In genomic region chr9:108648611-108649560, GRCm38 (mm10) we compare ENCODE assay signal across 7 mouse cellular contexts. TPM values are rescaled to one million over a fixed set of nuclear protein-coding genes. Genes with fewer than 3 reads are reported as not detected.
DNase-seq lines count a peak whose midpoint lies in the region; ATAC-seq lines count a peak whose summit lies in the region.

TSS of gene Arih2 (minus strand) at chr9:108649386.

- under 1% methylated on average over 110 of the region's 112 CpGs for WGBS in intestine, embryonic 15.5 days
- WGBS in midbrain, embryonic 10.5 days, result under 1% methylated on average over 111 of the region's 112 CpGs

- H3K9me3 ChIP-seq in intestine, embryonic 15.5 days, result no peaks in the 10 kb centered on the region
- H3K9me3 ChIP-seq in midbrain, embryonic 10.5 days (replicated peaks), result no peaks in the 10 kb centered on the region

- peak within 1 kb of the TSS; percentile 85 for H3K4me3 ChIP-seq in intestine, embryonic 15.5 days (replicated peaks)
- peak within 1 kb of the TSS; percentile 100 for H3K4me3 ChIP-seq in midbrain, embryonic 10.5 days

- intact Hi-C loops in gastrocnemius, postnatal 36 days (cut with DNase I), result no loop called here
- intact Hi-C loops in left cerebral cortex, postnatal 25 days (cut with DNase I), result no loop called here

- peak; percentile 88 to 91 for DNase-seq in adrenal gland, adult 18-20 months (ENCODE audit: low spot score in 2 of 2)
- DNase-seq in embryo, embryonic 11 days, result peak; percentile 96
- peak; percentile 89 to 90 for DNase-seq in gastrocnemius, postnatal 36 days
- DNase-seq in left cerebral cortex, postnatal 25 days (ENCODE audit: low spot score in 2 of 2), result peak; percentile 93 to 94
- DNase-seq in midbrain, embryonic 10.5 days (ENCODE audit: low spot score), result peak; percentile 92
- peak; percentile 88 for DNase-seq in right cerebral cortex, postnatal 4 days

- ATAC-seq in intestine, embryonic 15.5 days, result peak; percentile 98

- no peaks in the 10 kb centered on the region for H3K36me3 ChIP-seq in intestine, embryonic 15.5 days
- peaks cover 13% of the 10 kb centered on the region for H3K36me3 ChIP-seq in midbrain, embryonic 10.5 days

- peaks cover 8% of the 10 kb centered on the region; the same call in 1 of the 2 replicates for H3K4me1 ChIP-seq in intestine, embryonic 15.5 days (replicated peaks)
- H3K4me1 ChIP-seq in midbrain, embryonic 10.5 days, result peaks cover 25% of the 10 kb centered on the region

- H3K9ac ChIP-seq in intestine, embryonic 15.5 days, result peak within 1 kb of the TSS; percentile 83

- no peaks in the 10 kb centered on the region for H3K27me3 ChIP-seq in intestine, embryonic 15.5 days (replicated peaks)
- no peaks in the 10 kb centered on the region for H3K27me3 ChIP-seq in midbrain, embryonic 10.5 days (ENCODE audit: low read depth, poor library complexity, severe bottlenecking)

- H3K4me2 ChIP-seq in intestine, embryonic 15.5 days (replicated peaks), result peak within 1 kb of the TSS; percentile 72

- H3K27ac ChIP-seq in intestine, embryonic 15.5 days, result peak within 1 kb of the TSS; percentile 93
- H3K27ac ChIP-seq in midbrain, embryonic 10.5 days (replicated peaks), result peak within 1 kb of the TSS; percentile 94

RNA-seq across cellular contexts. Expression of gene Arih2, which starts in this region (rescaled TPM):
- 10 to 100 TPM; 61.2 to 63.0 TPM for total RNA-seq in adrenal gland, adult 18-20 months (2021)
- total RNA-seq in gastrocnemius, postnatal 36 days (2021), result 10 to 100 TPM; 63.2 to 64.7 TPM
- 41.0 and 46.4 TPM in 2 replicates for polyA plus RNA-seq in intestine, embryonic 15.5 days (2015; fragmentation: Nextera tagmentation; extraction: Ambion mirVana)
- 10 to 100 TPM; 48.3 to 50.9 TPM for total RNA-seq in left cerebral cortex, postnatal 25 days (2021)
- polyA plus RNA-seq in midbrain, embryonic 10.5 days (2016; fragmentation: Nextera tagmentation; extraction: Ambion mirVana), result 66.8 and 72.6 TPM in 2 replicates

Comparison
In these comparisons a context has a peak if more than half of its experiments do, and no peak if none do; other contexts are left out.
1. Peak in every context shown above with its lines: DNase-seq, ATAC-seq, H3K4me3 ChIP-seq and H3K27ac ChIP-seq.